Mouse (Mus musculus): ENCODE results near the gene H2al1o. TPM values are rescaled to one million over a fixed set of nuclear protein-coding genes. Genes with fewer than 3 reads are reported as not detected.
"Not testable (repeated sequence)": the region's sequence is repeated elsewhere in the genome, so short reads cannot be mapped to it uniquely, and the experiment has no call there.

Gene H2al1o
- total RNA-seq (2021) = not detected

- not testable (repeated sequence) for DNase-seq (ENCODE audit: extremely low spot score in 1 of 2, low spot score in 1 of 2)
Measured at GRCm38 (mm10) chrX:9572309-9572708, at the start of gene H2al1o. TSS of gene H2al1o (minus strand) at chrX:9572409.

- DNase-seq (ENCODE audit: extremely low spot score in 1 of 2, low spot score in 1 of 2) = not testable (repeated sequence)
Measured at GRCm38 (mm10) chrX:9598036-9598435, 25.8 kb upstream of the H2al1o start.

- DNase-seq (ENCODE audit: extremely low spot score in 1 of 2, low spot score in 1 of 2) = no peak
Measured at GRCm38 (mm10) chrX:9536881-9537280, 35.3 kb downstream of the H2al1o start.

Other genes with a start within 250 kb of the H2al1o start
- gene H2al1k, start 221.8 kb downstream of the H2al1o start, total RNA-seq (2021) = not detected
- gene Cybb, start 84.6 kb downstream of the H2al1o start, total RNA-seq (2021) = under 1 TPM; 0.37 to 0.99 TPM
- gene Dynlt3, start 90.6 kb upstream of the H2al1o start, total RNA-seq (2021) = 100 to 1,000 TPM; 125 to 131 TPM

All from layer of hippocampus, postnatal 25 days (tissue).